Mouse (Mus musculus) lung, embryonic 16.5 days (tissue): ENCODE measurements at regions not wholly inside any gene's neighbourhood (a gene's known extent, or its start where the extent isn't known, plus 50 kb on each side); places are given as distances from the start of the nearest gene placed in this dataset.

Experiments used
- ATAC-seq: fragments of 200-750 bp; cut with Nextera tagmentation; 2 replicates; pipeline ENCODE4 v1.8.0; 2017; ENCODE audit warnings: low read depth, mild to moderate bottlenecking, moderate library complexity
- H3K27ac ChIP-seq: fragments of 300-500 bp; sonication (generic); 2 replicates; pipeline ENCODE4 v1.5.1; 2014; ENCODE audit warnings: mild to moderate bottlenecking, control low read depth, low read length
- H3K27me3 ChIP-seq: fragments of 300-500 bp; sonication (generic); 2 replicates; pipeline ENCODE4 v1.6.1; 2014; ENCODE audit warnings: low read depth, low read length, mixed read lengths; ENCODE audit not compliant: control insufficient read depth, insufficient read depth
- H3K36me3 ChIP-seq: fragments of 300-500 bp; sonication (generic); 2 replicates; pipeline ENCODE4 v1.6.1; 2014; ENCODE audit warnings: low read length; ENCODE audit not compliant: control insufficient read depth, insufficient read depth
- H3K4me1 ChIP-seq: fragments of 300-500 bp; sonication (generic); replicated peaks from 2 replicates; pipeline ENCODE4 v1.6.1; 2014; ENCODE audit warnings: low read length, mixed read lengths; ENCODE audit not compliant: control insufficient read depth, insufficient read depth
- H3K4me2 ChIP-seq: fragments of 300-500 bp; sonication (generic); 2 replicates; pipeline ENCODE4 v1.6.1; 2014; ENCODE audit warnings: low read depth, low read length, control low read depth
- H3K4me3 ChIP-seq: fragments of 300-500 bp; sonication (generic); 2 replicates; pipeline ENCODE4 v1.5.1; 2014; ENCODE audit warnings: mild to moderate bottlenecking, low read length, control low read depth
- H3K9ac ChIP-seq: fragments of 300-500 bp; sonication (generic); 2 replicates; pipeline ENCODE4 v1.6.1; 2014; ENCODE audit warnings: low read length, control low read depth
- H3K9me3 ChIP-seq: fragments of 300-500 bp; sonication (generic); 2 replicates; pipeline ENCODE4 v1.6.1; 2016; ENCODE audit warnings: low read length; ENCODE audit not compliant: control insufficient read depth
- WGBS: fragments of 180-500 bp; shearing (Covaris S2); extraction: QIAGEN DNeasy Blood & Tissue Kit; methylation state at CpG from one replicate; pipeline ENCODE4 v1.1.7; 2014; 5-methylcytosine and 5-hydroxymethylcytosine counted together

GRCm38 (mm10) chr2:34026566-34027360 lies 139.0 kb upstream of the Mvb12b start:
- Histone ChIP-seq H3K9ac (no peak overlapping the region), H3K27ac (peak overlapping the region; percentile 61), H3K27me3 (no peaks in the 10 kb centered on the region), H3K9me3 (peaks cover 3% of the 10 kb centered on the region), H3K4me2 (no peak overlapping the region), H3K4me3 (no peak overlapping the region), H3K36me3 (no peaks in the 10 kb centered on the region), H3K4me1 (peaks cover 20% of the 10 kb centered on the region)
- ATAC-seq: peak; percentile 55
- WGBS: 49% methylated on average over 16 of the region's 16 CpGs

GRCm38 (mm10) chr2:34025715-34026360 lies 138.1 kb upstream of the Mvb12b start:
- peaks cover 4% of the 10 kb centered on the region for H3K9me3 ChIP-seq
- no peaks in the 10 kb centered on the region for H3K36me3 ChIP-seq
- 0 out of 2 replicates have a peak overlapping the region, but pooled peaks have one; percentile 1 for H3K27ac ChIP-seq
- no peak overlapping the region for H3K4me2 ChIP-seq
- WGBS: 47% methylated on average over 10 of the region's 10 CpGs
- no peaks in the 10 kb centered on the region for H3K27me3 ChIP-seq
- no peak overlapping the region for H3K9ac ChIP-seq
- peaks cover 10% of the 10 kb centered on the region for H3K4me1 ChIP-seq
- no peak for ATAC-seq
- no peak overlapping the region for H3K4me3 ChIP-seq

- Histone ChIP-seq H3K36me3 (no peaks in the 10 kb centered on the region), H3K27ac (no peak overlapping the region), H3K4me1 (no peaks in the 10 kb centered on the region), H3K9ac (no peak overlapping the region), H3K27me3 (no peaks in the 10 kb centered on the region), H3K4me3 (no peak overlapping the region), H3K9me3 (peaks cover 4% of the 10 kb centered on the region), H3K4me2 (no peak overlapping the region)
- 68% methylated on average over 5 of the region's 5 CpGs for WGBS
- ATAC-seq: no peak
These were observed 129.4 kb upstream of the Mvb12b start for GRCm38 (mm10) chr2:34017142-34017453.

GRCm38 (mm10) chr2:34016350-34017141 lies 128.8 kb upstream of the Mvb12b start:
- Histone ChIP-seq H3K4me2 (no peak overlapping the region), H3K36me3 (no peaks in the 10 kb centered on the region), H3K27ac (no peak overlapping the region), H3K9me3 (no peaks in the 10 kb centered on the region), H3K4me1 (no peaks in the 10 kb centered on the region), H3K4me3 (no peak overlapping the region), H3K27me3 (no peaks in the 10 kb centered on the region), H3K9ac (no peak overlapping the region)
- 54% methylated on average over 20 of the region's 20 CpGs for WGBS
- no peak for ATAC-seq

- H3K36me3 ChIP-seq: no peaks in the 10 kb centered on the region
- 89% methylated on average over 7 of the region's 7 CpGs for WGBS
- no peak for ATAC-seq
- H3K27me3 ChIP-seq: no peaks in the 10 kb centered on the region
- H3K9me3 ChIP-seq: no peaks in the 10 kb centered on the region
- no peak overlapping the region for H3K4me3 ChIP-seq
- H3K27ac ChIP-seq: peak overlapping the region; percentile 85
- H3K4me2 ChIP-seq: no peak overlapping the region
- no peak overlapping the region for H3K9ac ChIP-seq
- no peaks in the 10 kb centered on the region for H3K4me1 ChIP-seq
These were observed 127.9 kb upstream of the Mvb12b start for GRCm38 (mm10) chr2:34015640-34015995.

GRCm38 (mm10) chr2:34014868-34015639 lies 127.3 kb upstream of the Mvb12b start:
- no peaks in the 10 kb centered on the region for H3K4me1 ChIP-seq
- no peak overlapping the region for H3K4me3 ChIP-seq
- H3K27me3 ChIP-seq: no peaks in the 10 kb centered on the region
- H3K9ac ChIP-seq: no peak overlapping the region
- no peaks in the 10 kb centered on the region for H3K36me3 ChIP-seq
- H3K27ac ChIP-seq: peak overlapping the region; percentile 85
- ATAC-seq: peak; percentile 86
- no peaks in the 10 kb centered on the region for H3K9me3 ChIP-seq
- H3K4me2 ChIP-seq: 0 out of 2 replicates have a peak overlapping the region, but pooled peaks have one; percentile 14
- 49% methylated on average over 8 of the region's 8 CpGs for WGBS

GRCm38 (mm10) chr2:34010166-34010565 lies 122.4 kb upstream of the Mvb12b start:
- no peak overlapping the region for H3K4me2 ChIP-seq
- WGBS: 44% methylated on average over 1 of the region's 1 CpGs
- no peak overlapping the region for H3K4me3 ChIP-seq
- no peaks in the 10 kb centered on the region for H3K9me3 ChIP-seq
- no peaks in the 10 kb centered on the region for H3K4me1 ChIP-seq
- H3K36me3 ChIP-seq: no peaks in the 10 kb centered on the region
- no peak for ATAC-seq
- no peak overlapping the region for H3K9ac ChIP-seq
- no peaks in the 10 kb centered on the region for H3K27me3 ChIP-seq
- no peak overlapping the region for H3K27ac ChIP-seq

- Histone ChIP-seq H3K4me3 (no peak overlapping the region), H3K4me1 (no peaks in the 10 kb centered on the region), H3K9me3 (no peaks in the 10 kb centered on the region), H3K4me2 (no peak overlapping the region), H3K9ac (no peak overlapping the region), H3K27me3 (no peaks in the 10 kb centered on the region), H3K36me3 (no peaks in the 10 kb centered on the region), H3K27ac (no peak overlapping the region)
- WGBS: 91% methylated on average over 7 of the region's 7 CpGs
- ATAC-seq: no peak
These were observed 120.2 kb upstream of the Mvb12b start for GRCm38 (mm10) chr2:34007916-34008315.

- Histone ChIP-seq H3K4me3 (no peak overlapping the region), H3K36me3 (no peaks in the 10 kb centered on the region), H3K4me2 (no peak overlapping the region), H3K27ac (no peak overlapping the region), H3K9me3 (peaks cover 3% of the 10 kb centered on the region), H3K4me1 (no peaks in the 10 kb centered on the region), H3K9ac (no peak overlapping the region), H3K27me3 (no peaks in the 10 kb centered on the region)
- no peak for ATAC-seq
- 92% methylated on average over 7 of the region's 7 CpGs for WGBS
These were observed 109.4 kb upstream of the Mvb12b start for GRCm38 (mm10) chr2:33997106-33997505.
